Mouse (Mus musculus): ENCODE measurements around the gene Hectd3. TPM values are rescaled to one million over a fixed set of nuclear protein-coding genes. Genes with fewer than 3 reads are reported as not detected.

Hectd3 gene
- total RNA-seq, 1 experiment from 2014 or later, result 14.4 TPM

DNA sequence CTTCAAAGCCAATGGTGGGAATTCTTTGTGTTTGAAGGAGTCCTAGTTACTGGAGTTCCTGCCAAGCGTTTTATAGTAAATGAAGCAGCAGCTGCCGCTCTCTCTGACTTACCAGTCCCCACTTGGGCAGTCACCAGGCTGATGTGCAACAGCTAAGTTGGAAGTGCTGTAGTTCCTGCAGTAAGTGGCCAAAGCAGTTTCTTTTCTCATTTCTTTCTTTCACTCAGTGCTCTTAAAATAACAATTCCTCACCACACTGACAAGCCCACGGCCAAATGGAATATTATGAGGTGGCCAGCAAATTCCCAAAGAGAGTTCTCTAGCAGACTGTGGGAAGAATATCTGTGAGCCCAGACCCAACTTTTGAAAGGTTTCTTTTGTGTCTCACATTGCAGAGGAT lies 11.9 kb downstream of the Hectd3 start:
- ATAC-seq (replicated peaks in 1 of 2; ENCODE audit: insufficient read depth in 1 of 2, low FRiP score in 2 of 2, low TSS enrichment in 1 of 2, low read depth in 1 of 2, poor library complexity in 2 of 2, severe bottlenecking in 2 of 2), result no peak

DNA sequence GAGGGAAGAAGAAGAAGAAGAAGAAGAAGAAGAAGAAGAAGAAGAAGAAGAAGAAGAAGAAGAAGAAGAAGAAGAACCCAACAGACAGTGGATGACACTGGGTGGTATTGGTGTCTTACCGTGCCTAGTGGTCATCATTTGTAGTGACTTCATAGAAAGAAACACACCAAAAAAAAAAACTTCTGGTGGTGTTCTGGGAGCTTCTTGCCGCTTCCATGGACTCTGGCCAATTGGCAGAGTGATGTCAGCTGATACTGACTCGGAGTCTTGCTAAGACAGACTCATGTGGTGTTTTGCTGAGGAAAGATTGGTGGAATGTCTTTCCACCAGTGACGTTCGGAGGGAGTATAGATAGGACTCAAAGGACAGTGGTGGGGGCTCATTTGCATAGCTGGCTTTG lies 15.1 kb downstream of the Hectd3 start:
- no peak for ATAC-seq (replicated peaks in 1 of 2; ENCODE audit: insufficient read depth in 1 of 2, low FRiP score in 2 of 2, low TSS enrichment in 1 of 2, low read depth in 1 of 2, poor library complexity in 2 of 2, severe bottlenecking in 2 of 2)

DNA sequence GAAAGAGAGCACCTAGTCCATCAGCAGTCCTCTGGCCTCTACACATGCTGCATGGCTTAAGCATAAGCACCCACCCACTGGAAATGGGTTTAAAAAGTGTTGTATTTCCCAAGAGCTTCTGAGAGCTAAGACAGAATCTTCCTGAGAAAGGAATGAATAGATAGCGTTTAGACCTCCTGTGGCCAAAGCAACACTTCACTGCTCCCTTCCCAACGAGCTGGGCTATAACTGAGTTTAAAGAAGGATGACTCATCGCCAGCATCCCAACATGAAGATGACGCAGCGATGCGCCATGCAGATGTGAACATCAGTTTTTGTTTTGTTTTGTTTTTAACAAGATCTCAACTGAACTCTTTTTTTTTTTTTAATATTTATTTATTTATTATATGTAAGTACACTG lies 18.5 kb downstream of the Hectd3 start:
- no peak for ATAC-seq (replicated peaks in 1 of 2; ENCODE audit: insufficient read depth in 1 of 2, low FRiP score in 2 of 2, low TSS enrichment in 1 of 2, low read depth in 1 of 2, poor library complexity in 2 of 2, severe bottlenecking in 2 of 2)

DNA sequence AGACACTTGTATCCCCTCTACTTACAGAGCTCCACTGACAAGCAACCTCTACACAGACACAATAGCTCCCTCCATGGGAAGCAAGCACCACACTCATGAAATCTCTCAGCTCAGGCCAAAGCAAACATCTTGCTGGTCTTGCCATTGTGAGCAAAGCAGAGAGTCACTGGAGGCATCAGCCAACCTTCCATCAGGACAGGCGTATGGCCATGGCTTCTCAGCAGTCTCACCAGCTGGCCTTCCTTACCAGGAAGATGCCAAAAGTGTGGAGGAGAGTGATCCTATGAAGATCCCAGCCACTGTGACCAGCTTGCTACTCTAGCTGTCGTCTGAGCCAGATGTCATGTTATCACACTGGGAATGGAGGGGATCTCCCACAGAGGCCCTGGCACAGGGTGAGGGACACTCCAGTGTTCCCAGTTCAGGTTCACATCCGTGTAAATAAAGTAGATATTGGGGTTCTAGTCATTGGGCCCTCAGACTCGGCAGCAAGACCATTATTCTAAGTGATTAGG lies 19.8 kb downstream of the Hectd3 start:
- no peak for ATAC-seq (replicated peaks in 1 of 2; ENCODE audit: insufficient read depth in 1 of 2, low FRiP score in 2 of 2, low TSS enrichment in 1 of 2, low read depth in 1 of 2, poor library complexity in 2 of 2, severe bottlenecking in 2 of 2)

DNA sequence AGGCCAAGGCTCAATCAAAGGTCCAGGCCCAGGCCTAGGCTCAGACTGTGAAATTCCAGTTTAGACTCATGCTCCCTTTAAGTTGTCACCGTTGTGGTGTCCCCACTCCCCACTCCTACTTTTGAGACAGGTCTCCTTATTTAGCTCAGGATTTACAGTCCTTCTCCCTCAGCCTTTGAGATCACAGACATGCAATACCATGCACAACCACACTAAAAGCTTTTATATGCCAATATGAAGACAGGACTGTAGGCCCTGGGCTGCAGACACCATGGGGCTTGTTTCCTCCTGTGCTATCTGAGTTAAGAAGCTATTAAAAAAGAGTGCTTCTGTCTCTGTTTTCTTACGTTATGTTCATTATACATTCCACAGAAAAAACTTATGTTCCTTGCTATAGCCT lies 22.6 kb downstream of the Hectd3 start:
- ATAC-seq (replicated peaks in 1 of 2; ENCODE audit: insufficient read depth in 1 of 2, low FRiP score in 2 of 2, low TSS enrichment in 1 of 2, low read depth in 1 of 2, poor library complexity in 2 of 2, severe bottlenecking in 2 of 2), result no peak; a peak in 1 of 4 replicates

DNA sequence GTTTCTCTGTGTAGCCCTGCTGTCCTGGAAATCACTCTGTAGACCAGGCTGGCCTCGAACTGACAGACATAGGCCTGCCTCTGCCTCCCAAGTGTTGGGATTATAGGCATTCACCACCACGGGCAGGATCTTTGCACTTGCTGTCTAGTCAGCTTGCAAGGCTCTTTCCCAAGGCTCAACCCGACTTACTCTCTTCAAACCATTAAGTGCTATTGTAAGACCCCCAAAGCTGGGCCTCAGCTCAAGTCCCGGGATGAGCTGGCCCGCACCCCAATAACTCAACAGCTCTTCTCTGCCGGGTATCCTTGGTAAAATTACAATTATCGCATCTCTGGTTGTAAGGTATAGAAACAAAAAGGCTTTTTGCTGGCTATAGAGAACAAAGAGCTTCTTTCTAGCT lies 23.2 kb downstream of the Hectd3 start:
- no peak for ATAC-seq (replicated peaks in 1 of 2; ENCODE audit: insufficient read depth in 1 of 2, low FRiP score in 2 of 2, low TSS enrichment in 1 of 2, low read depth in 1 of 2, poor library complexity in 2 of 2, severe bottlenecking in 2 of 2)

DNA sequence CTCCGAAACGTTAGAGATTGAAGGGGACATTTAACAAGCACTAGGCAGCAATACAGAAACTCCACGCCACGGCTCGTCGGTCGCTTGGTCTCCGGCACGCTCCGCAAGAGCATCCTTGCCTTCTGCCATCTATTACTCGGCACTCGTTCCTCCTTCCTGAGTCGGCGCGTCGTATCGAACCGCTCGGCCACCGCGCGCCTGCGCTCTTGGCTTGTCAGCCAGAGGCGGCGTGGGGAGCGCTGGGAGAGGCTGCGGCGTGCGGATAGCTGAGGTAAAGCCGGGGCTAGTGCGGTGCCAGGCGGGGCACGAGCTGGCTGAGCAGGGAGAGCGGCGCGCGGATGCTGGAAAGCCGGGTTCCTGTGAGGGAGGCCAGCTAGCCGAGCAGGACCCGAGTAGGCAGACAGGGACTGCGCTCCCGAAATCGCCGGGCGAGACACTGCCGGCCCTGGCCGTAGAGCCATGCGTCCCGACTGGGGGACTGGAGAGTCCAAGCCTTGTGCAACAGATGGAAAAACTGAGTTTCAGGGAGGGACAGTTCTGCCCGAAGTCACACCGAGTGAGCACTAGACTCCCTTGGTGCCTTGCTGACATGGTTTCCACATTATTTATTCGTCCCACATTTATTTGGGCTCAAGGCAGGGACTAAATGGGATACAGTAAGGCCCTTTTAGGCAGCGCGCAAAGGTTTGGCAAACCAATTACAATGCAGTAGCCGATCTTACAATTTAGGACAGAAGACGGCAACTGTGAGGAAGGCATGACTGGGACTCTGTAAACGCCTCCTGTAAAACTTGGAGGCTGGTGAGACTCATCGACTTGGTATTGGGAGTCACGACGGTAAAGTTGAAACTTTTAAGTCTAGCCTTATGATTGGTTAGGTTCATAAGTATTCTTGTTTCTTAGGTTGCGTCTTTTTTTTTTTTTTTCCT lies 24.4 kb downstream of the Hectd3 start, which contains the start of gene Eif2b3:
Gene Eif2b3 (plus strand): TSS at position 197 of the 929 bp plus-strand sequence.
- peak; percentile 98 to 99 for ATAC-seq (replicated peaks in 1 of 2; ENCODE audit: insufficient read depth in 1 of 2, low FRiP score in 2 of 2, low TSS enrichment in 1 of 2, low read depth in 1 of 2, poor library complexity in 2 of 2, severe bottlenecking in 2 of 2)

DNA sequence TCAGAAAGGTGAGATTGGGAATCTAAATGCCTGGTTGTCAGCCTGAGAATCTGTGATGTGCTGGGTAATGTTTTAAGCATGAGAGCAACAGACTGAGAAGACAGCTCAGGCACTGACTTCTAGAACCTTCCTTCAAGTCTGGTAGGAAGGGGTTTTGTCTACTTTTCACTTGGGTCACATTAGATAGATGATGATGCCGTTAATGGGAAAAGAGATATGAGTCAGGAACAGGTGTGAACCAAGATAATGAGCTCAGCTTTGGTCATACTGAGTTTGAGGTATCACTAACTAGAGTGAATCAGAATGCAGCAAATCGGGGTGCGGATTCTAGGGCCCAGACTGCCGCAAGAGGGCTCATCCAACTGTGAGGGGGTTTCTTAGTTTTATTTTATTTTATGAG lies 28.4 kb downstream of the Hectd3 start:
- no peak for ATAC-seq (replicated peaks in 1 of 2; ENCODE audit: insufficient read depth in 1 of 2, low FRiP score in 2 of 2, low TSS enrichment in 1 of 2, low read depth in 1 of 2, poor library complexity in 2 of 2, severe bottlenecking in 2 of 2)

DNA sequence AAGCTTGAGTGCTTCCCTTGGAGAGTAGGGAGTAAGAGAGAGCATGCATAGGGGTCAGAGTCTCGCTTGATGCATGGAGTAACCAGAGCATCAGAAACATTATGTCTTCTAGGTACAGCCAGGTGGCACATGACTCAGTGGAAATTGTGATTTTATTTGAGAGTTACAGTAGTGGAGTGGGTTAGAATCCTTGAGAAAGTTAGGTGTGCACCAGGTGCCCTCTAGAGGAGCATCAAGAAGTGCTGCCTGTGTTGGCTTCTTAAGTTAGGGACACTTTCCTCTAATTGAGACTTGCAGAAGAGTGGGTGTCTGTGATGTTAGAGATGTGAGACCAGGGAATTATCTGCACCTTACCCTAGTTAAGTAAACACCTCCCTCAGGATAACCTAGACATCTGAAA lies 36.0 kb downstream of the Hectd3 start:
- no peak for ATAC-seq (replicated peaks in 1 of 2; ENCODE audit: insufficient read depth in 1 of 2, low FRiP score in 2 of 2, low TSS enrichment in 1 of 2, low read depth in 1 of 2, poor library complexity in 2 of 2, severe bottlenecking in 2 of 2)

DNA sequence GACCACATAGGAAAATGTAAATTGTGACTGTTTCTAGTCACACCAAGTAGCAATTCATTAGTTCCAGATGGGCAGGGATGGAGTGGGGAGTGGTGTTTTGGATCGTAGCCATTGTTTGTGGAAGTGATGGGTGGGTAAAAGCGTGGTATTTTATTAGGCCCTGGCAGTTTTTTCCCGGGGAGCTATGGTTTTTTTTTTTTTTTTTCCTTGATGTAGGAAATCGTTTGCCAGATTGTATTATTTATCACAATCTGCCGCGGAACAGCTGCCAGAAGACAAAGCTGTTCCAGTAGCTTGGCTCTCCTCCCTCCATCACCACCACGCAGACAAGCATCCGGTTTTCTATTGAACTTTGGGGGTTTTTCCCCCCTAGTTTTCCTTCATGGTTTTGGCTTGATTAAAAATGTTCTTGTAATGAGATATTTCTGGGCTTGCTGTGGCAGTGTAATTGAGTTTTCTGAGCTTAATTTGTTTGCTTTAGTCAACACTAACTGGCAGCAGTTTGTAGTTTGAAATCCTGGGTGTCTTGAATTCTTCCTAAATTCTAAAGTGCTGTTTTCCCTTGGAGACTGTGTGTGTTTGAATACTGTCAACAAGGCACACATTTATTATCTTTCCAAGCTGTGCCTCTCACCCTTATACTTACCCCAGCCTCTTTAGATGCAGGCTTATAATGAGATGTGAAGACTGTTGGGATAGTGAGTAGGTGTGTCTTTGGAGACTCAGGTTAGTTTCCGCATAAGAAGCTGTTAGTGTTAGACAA lies 45.0 kb downstream of the Hectd3 start:
- ATAC-seq (replicated peaks in 1 of 2; ENCODE audit: insufficient read depth in 1 of 2, low FRiP score in 2 of 2, low TSS enrichment in 1 of 2, low read depth in 1 of 2, poor library complexity in 2 of 2, severe bottlenecking in 2 of 2), result no peak

DNA sequence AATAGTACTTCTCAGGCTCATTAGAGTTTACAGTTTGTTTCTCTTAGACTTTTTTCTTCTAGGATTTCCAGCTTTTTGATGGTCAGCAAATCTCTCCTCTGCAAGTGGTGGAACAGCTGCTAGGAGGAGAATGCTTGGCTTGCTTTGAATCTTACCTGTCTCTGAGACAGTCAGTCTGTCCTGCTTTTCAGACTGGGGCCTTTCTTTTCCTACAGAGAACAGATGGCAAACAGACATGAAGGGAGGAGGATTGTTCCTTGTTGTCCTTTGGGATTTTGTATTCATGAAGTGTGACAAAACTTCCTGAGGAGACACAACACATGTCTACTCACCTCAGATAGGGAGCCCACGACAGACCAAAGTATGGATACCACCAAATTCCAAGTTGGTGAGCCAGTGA lies 45.7 kb downstream of the Hectd3 start:
- no peak for ATAC-seq (replicated peaks in 1 of 2; ENCODE audit: insufficient read depth in 1 of 2, low FRiP score in 2 of 2, low TSS enrichment in 1 of 2, low read depth in 1 of 2, poor library complexity in 2 of 2, severe bottlenecking in 2 of 2)

DNA sequence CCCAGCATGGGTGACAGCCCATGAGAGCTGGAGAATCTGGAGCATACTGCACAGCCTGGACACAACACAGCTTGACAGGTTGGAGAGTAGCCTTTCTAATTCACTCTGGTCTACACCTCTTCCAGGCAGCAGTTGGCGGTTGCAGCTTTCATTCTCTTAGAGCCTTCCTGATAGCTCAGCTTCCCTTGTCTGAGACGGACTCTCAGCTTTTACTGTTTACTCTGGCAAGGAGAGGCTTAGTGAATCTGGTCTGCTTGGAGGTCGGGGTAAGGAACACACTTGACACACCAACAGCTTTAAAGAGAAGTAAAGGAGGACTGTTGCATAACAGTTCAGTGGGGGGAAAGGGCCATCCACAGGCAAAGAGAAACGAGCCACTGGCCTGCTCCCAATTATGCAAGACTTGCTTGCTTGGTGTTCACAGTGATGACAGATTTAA lies 46.2 kb downstream of the Hectd3 start:
- peak; percentile 66 to 83 for ATAC-seq (replicated peaks in 1 of 2; ENCODE audit: insufficient read depth in 1 of 2, low FRiP score in 2 of 2, low TSS enrichment in 1 of 2, low read depth in 1 of 2, poor library complexity in 2 of 2, severe bottlenecking in 2 of 2)

DNA sequence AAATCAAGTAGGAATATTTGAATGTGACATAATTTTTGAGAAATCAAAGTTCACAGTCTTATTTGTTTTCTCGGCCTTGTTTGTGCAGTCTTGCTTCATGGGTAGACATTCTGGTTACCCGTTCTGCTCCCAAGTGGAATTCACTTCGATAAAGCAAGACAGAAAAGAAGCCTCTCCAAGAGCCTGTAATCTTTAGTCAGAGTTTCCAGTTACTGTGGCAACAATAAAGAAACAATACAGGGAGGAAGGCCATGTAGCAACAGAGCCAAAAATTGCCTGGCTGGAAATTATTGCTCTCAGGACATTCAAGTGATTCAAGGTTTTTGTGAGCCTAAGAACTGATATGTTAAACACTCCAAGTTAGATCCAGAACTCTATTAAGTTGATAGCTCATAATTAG lies 53.7 kb downstream of the Hectd3 start:
- ATAC-seq (replicated peaks in 1 of 2; ENCODE audit: insufficient read depth in 1 of 2, low FRiP score in 2 of 2, low TSS enrichment in 1 of 2, low read depth in 1 of 2, poor library complexity in 2 of 2, severe bottlenecking in 2 of 2), result no peak

DNA sequence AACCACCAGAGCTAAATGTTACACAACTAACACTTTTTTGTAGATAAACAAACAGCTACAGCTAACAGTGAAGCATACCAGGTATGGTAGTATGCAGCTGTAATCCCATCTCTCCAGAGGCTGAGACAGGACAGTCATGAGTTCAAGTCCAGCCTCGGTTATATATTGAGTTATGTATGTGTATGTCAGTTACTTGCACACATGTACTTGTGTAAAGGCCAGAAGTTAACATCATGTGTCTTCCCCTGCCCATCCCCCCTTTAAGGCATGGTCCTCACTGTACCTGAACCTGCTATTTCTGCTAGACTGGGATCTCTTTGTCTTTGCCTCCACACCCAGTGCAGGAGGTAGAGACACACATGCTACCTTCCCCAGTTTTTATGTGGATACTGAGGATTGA lies 54.4 kb downstream of the Hectd3 start:
- ATAC-seq (replicated peaks in 1 of 2; ENCODE audit: insufficient read depth in 1 of 2, low FRiP score in 2 of 2, low TSS enrichment in 1 of 2, low read depth in 1 of 2, poor library complexity in 2 of 2, severe bottlenecking in 2 of 2), result no peak

DNA sequence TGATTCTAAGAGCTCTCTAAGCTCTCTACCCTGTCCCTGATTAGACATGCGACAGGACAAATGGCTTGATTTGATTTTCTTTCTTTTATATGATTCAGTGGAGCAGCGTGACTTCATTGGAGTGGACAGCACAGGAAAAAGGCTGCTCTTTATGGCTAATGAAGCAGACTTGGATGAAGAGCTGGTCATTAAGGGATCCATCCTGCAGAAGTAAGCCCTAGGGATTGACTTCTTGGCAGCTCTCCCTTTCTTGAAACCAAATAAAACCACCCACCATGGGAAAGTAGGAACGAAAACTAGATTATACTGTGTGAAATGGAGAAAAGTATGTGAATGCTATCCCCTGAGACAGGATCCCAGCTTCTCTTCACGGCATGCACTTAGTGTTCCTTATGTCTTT lies 57.5 kb downstream of the Hectd3 start:
- ATAC-seq (replicated peaks in 1 of 2; ENCODE audit: insufficient read depth in 1 of 2, low FRiP score in 2 of 2, low TSS enrichment in 1 of 2, low read depth in 1 of 2, poor library complexity in 2 of 2, severe bottlenecking in 2 of 2), result no peak

DNA sequence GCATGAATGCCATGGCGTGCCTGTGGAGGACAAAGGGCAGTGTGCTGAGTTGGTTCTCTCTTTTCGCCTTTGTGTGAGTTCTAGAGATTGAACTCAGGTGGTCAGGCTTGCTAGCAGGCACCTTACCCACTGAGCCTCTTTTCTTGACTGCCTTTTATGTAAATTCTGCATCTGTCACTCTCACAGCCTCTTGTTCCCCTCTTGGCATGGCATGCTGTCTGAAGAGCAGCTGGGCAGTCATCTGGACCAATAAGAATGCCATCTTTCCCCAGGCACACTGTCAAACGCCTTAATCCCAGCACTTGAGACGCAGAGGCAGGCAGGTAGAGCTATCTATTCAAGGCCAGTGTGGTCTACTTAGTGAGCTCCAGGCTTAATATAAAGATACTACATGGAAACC lies 58.8 kb downstream of the Hectd3 start:
- no peak for ATAC-seq (replicated peaks in 1 of 2; ENCODE audit: insufficient read depth in 1 of 2, low FRiP score in 2 of 2, low TSS enrichment in 1 of 2, low read depth in 1 of 2, poor library complexity in 2 of 2, severe bottlenecking in 2 of 2)

All from hematopoietic stem cell, adult 5-6 weeks (primary cell).